Mouse (Mus musculus): ENCODE data around the gene Rgs9.

Rgs9 gene

DNA sequence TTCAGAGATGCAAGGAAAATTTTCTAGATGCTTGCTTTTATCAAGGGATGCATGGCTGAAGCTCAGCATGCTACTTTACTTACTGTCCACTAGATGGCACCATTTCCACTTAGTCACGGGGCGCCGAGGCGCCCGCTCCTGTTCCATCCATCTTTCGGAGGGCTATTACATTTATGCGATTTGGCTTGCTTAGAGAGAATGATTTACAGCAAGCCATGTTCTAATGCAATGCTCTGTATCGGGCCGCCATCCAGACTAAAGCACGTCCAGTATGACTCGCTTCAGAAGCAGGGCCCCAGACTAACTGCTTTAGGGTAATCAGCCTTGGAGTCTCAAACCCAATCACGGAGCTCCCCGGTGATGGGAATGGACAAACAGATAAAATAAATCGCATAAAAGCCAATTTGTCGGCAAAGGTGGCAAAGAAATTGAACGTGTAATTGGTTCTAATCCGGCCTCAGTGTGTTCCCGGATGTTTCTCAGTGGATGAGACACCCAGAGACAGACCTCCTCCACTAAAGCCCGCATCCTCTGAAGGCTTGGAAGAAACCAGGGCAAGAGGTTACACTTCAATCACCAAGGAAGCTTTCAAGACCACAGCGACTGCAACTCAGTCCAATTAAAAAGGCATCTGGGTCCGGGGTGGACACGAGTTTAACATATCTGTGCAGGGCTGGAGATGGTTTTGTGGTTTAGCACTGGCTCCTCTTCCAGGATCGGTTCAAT, 53.1 kb downstream of the Rgs9 start:
- peak; percentile 97 for ATAC-seq (ENCODE audit: low TSS enrichment)

DNA sequence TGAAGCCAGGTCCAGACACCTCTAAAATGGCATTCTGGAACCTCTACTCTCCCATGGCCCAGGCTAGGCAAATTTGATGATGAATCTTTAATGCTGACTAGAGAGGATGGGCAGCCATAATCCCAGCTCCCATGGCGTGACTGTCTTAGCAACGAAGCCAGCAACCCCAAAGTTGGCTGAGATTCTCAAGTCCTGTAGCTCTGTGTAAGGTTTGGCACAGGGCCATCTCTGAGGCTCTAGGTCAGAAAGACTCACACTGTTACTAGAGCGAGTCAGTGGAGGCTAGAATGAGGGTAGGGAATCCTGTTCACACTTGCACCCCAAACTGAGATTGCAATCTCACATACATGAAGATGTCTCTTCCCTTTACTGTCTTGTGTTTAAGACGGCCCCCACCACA, 57.8 kb downstream of the Rgs9 start:
- ATAC-seq (ENCODE audit: low TSS enrichment), result no peak

DNA sequence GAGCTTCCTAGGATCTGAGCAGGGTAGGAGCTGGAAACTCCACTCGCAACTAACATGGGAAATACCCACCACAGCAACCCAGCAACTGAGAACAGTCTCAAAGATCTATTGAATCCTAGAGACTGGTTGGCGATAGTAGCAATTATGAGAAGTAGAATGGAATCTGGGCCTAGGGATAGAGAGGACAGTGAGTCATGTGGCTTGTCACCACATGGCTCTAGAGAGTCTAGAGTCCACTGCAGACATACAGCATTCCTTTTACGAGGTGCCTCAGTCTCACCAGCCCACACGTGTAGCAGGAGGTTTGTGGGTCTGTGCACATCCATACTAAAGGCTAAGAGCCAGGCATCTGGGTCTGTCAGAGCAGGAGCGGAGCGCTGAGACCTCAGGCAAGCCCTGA, 59.3 kb downstream of the Rgs9 start:
- no peak for ATAC-seq (ENCODE audit: low TSS enrichment)

DNA sequence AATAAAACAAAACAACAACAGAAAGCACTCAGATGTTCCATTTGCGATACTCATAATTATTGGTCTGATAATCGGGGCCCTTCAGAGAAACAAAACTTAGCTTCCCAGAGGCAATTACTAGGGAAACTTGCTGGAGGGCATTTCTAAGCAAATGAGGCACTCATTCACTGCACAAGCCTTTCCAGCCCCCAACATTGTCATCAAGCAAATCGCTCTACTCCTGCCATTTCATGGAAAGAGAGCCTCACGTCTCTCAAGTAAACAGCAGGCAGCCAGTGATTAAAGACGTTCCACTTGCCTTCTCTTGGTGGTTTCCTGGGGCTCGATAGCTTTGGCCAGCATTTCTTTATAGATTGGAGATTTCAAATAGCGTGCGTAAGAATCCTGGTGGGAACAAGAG, 60.1 kb downstream of the Rgs9 start:
- no peak for ATAC-seq (ENCODE audit: low TSS enrichment)

DNA sequence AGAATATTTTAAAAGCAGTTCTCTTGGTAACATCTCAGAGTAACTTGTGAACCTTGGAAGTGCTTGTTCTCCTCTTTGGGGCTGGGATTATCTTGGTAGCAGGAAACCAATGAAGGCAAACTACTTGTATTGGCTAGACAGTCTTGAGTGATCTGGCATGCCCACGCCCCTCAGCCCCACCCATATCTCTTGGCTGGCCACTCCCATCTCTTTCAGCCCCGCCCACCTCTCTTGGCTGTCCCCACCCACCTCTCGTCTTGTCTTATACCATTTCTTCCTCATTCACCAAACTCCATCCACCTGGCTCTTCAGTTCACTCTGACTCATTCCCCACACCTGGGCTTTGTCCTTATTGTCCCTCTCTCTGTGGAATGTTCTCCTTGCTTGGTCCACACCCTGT, 64.3 kb downstream of the Rgs9 start:
- ATAC-seq (ENCODE audit: low TSS enrichment), result no peak

DNA sequence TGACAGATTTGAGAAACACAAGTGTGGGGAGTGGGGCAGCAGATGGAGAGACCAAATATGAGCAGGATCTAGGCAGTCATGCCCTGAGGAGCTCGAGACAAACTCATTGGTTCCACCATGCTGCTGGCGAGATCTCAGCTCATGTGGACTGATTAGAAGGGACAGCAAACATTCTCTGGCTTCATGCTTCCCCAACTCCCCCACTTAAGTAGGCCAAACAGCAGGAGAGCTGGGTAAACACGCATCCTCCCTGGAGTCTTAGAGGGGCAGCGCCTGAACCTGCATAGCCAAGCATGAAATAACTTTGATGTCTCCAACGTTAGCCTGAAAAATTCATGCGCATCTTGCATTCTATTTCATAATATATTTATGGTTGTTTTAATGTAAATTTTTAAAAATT, 65.1 kb downstream of the Rgs9 start:
- no peak for ATAC-seq (ENCODE audit: low TSS enrichment)

DNA sequence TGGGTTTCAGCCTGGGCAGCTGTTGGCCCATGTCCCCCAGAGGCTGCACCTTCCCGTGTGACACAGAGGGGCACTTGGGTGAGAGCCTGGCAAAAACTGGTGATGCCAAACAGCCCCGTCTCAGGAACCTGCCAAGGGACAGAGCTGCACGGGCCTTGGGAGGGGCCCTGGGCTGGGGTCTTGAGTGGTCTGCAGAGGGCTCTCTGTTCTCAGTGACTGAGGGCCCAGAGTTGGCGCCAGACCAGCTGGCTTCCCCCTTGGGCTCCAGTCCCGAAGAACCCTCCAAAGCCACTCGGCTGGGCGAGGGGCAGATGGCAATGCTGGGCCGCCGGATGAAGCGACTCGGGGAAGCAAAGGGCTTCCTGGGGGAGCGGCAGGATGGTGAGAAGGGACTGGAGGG, 70.8 kb downstream of the Rgs9 start:
- no peak for ATAC-seq (ENCODE audit: low TSS enrichment)

DNA sequence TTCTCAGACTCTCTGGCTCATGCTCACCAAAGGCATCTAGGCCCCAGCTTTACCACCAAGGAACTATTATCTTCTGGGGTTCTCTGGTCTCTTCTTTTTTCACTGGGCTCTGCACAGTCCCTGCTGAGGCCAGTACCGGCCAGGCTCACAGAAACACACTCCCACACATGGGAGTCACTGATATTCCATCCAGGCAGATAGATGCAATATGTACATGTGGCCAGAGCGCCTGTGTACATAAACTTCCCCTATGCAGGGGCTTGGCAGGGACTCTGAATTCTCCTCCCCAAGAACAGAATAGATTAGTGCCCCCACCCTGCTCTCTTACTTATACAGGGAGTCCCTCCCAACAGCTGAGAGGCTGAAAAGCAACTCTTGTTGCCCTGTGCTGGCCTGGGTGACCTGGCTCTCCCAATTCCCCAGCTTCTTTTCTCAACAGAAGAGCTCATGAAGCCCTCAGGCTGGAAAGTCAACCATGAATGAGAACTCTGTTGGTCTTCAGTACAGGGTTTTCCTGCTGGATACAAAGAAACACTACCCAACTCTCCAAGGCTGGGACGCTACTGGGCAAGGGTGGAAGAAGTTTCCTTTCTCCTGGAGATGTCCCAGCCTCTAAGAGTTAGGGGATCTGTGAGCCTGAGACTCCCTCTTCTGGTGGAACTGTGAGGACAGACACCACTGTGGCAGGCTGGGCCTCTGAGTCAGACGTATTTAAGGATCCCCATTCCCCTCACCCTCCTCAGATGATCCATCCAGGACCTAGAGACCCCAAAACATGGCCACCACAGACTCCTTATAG, 76.5 kb downstream of the Rgs9 start:
- peak; percentile 67; the same call in 1 of the 2 replicates for ATAC-seq (ENCODE audit: low TSS enrichment)

DNA sequence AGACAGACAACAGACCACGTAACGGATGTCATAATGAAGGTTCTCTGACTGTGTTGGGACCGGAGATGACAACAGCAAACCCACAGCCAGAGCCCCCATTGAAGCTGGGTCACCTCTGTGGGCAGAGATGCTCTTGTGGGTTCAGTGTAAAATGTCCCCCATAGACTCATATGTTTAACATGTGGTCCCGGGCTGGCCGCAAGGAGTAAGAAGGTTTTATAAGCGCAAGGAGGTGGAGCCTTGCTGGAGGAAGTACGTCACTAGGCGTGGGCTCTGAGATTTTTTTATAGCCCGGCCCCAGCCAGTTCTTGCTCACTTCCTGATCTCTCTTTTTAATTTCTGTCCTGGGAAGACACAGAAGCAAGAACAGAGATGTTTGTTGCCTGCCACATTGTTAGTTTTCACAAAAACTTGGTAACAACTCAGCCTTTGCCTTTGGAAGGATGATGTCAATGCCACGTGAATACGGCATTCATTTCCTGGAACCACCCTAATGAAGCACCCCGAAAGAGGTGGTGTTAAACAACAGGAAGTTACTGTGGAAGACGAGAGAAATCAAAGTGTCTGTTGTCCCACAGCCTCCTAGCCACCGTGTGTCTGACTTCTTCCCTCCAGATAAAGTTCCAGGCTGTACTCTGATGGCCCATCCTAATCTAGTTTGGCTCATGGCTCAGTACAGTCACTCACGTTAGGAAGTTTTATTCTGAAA, 79.1 kb downstream of the Rgs9 start:
- no peak for ATAC-seq (ENCODE audit: low TSS enrichment)

DNA sequence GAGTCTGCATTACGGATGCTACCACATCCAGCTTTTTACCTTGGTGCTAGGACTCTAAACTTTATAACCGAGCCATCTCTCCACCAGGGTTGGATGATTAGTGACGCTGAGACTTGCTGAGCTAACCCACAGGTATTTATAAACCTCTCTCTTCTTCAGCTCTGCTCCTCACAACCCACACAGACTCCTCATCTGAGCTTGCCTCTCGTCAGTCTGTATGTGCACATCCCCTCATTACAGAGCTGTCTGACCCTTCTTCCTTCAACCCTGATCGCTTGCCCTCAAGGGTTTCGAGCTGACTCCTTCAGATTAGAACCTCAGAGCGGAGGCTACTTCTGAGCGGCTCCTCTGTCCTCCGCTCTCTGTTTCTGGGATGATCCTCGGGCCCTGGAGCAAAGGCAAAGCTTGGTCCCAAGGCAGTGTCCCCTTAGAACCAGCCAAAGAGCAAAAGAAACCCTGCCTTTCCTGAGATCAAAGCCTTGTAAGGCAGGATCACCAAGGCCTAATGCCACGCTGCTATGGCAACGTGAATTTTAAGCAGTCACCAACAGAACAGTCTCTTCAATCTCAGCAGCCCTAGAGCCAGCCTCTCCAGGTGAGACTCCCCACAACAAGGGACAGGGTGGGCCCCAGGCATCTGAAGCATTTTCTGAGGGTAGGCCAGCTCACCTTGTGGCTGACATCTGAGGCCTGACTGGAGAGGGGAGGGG, 79.9 kb downstream of the Rgs9 start:
- ATAC-seq (ENCODE audit: low TSS enrichment), result peak; percentile 58

DNA sequence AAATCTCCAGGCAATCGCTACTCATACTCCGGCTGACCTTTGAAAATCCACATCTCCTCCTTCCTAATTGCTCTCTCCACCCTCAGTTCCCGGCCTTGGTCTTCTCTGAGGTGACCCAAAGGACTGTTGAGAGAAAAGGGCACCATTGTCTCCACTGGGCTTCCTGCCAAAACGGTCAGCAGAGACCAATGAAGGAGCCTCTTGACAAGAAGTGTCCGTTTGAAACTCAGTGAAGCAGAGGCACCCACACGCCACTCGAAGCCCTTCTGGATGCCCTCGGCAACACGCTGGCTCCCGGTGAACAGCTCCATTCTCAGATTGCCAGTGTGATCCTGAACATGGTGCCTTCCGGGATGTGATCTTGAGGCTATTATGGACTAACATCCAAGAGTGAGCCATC, 87.2 kb downstream of the Rgs9 start:
- ATAC-seq (ENCODE audit: low TSS enrichment), result no peak

DNA sequence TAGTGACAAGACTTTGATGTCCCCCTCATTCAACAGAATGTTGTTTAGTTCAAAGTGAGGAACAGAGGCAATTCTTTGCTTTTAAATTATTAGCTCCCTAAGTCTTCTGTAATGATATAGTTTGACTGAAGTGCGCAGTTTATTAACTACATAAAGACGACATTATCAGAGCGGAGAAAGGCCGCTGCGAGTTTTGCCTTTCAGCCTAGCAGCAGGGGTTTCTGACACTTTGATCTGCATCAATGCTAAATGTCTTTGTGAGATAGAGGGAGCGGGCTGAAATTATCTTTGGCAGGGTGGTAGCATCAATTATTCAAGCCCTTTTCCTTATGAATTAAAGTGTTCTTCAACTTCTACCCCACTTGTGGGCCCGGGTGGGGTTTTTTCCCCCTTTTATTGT, 87.6 kb downstream of the Rgs9 start:
- no peak for ATAC-seq (ENCODE audit: low TSS enrichment)

DNA sequence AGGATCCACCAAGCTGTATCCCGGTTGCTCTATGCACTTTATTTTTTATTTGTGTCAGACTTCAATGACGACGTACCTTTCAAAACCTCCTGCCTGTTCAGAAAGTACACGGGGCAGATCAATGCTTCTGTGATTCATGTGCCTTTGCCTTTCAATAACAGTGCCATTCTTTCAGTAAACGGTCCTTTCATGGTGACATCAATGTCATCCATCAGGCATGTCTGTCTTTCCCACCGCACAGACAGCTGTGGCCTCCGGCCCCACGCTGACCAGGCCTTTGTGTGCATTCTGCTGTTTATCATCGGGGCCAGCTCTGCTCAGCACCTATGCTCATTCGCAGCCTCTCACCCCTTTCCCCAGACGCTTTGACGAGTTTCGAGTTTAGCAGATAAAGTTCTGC, 91.2 kb downstream of the Rgs9 start:
- no peak for ATAC-seq (ENCODE audit: low TSS enrichment)

DNA sequence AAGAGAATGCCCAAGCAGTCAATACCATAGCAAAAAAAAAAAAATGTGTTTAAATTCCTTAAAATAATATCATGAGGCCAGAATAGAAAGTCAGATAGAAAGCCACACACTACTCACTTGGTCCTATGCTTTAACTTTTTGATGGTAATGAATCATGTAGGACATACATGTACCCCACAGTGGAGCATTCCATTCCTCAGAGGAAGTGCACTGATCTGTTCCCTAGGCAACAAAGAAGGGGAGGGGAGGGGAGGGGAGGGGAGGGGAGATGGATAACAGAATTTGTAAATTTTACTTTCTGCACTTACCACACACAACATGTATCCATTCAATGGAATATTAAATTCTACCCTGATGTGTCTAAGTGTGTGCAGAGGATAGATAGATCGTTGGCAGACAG, 91.9 kb downstream of the Rgs9 start:
- no peak for ATAC-seq (ENCODE audit: low TSS enrichment)

DNA sequence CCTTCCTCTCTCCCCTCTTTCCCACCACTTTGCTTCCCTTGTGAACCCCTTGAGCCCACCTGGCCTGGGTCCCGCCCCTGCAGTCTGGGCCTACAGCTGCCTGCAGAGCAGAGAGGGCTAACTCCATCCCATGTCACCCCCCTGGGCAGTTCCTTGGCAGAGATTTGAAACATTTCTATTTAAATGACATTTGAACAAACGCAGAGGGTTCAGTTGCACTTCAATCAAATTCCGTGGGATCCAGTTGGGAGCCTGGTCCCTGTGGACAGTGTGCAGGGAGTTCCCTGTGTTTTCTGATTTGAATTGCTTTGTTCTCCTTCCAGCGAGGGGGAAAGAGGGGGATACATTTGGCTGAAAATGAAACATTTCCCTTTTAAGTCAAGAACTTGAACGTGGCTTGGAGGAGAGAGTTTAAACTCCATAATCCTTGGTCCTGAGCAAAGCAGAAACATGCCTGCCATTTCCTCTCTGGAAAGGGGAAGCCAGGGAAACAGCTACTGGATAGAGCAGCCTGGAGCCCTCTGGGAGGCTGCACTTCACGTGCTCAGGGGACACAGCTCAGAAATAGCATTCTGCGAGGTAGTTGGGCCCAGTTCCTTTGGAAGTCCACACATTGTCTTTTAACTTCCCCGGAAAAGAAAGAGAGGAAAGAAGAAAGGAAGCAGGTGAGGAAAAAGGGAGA, 98.2 kb downstream of the Rgs9 start:
- no peak for ATAC-seq (ENCODE audit: low TSS enrichment)

DNA sequence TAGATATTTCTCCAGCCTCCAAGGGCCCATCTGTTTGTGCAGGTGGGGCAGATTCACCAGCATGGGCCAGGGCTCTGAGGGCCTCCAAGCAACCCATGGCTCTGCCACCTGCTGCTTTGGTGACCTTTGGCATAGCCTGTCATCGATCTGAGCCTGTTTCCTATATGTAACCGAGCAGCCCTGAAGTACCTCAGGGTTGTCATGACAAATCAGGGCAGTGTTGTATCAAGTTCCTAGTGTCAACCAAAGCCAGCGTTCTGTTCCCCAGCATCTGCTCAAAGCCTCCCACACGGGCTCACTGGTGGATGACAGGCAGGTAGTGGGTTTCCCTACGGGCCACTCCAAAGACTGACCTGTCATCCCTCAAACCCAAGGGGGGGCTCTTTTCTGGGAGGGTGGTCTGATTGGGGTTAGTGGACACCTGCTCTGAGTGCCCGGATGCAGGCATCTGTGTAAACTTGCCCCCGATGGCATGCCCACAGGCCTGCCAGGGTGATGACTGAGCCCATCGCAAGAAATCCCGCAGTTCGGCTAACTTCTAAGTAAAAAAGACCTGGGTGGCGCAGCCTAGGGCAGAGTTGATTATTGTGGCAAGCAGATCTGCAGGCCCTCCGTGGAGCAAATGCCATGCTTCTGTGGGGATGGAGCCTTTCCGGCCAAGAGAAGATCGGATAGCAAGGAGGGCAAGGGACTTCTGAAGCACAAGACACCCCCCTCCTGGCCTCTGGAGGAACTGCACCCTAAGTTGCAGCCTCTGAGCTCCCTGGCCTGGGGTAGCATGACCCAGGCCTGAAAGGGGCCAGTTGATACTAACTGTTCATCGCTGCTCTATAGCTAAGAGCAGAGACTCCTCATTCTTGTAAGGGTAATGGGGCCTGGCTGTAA, 105.0 kb downstream of the Rgs9 start:
- ATAC-seq (ENCODE audit: low TSS enrichment), result peak; percentile 90

DNA sequence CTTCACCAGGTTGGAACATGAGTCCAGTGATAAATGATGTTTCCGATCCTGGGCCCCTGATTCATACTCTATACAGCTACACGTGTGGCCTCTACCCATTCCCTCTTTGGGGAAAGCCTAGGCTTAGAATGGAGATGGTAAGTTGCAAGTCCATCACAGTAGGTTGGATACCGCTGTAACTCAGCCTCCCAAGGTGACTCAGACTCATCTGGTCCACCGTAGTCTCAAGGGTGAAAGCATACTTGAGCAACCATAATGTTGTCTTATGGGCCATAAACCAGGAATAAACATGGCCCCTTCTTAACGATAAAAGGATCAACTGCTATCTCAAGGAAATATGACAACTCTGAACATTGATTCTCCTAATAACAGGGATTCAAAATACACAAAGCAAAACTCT, 109.7 kb downstream of the Rgs9 start:
- no peak for ATAC-seq (ENCODE audit: low TSS enrichment)

DNA sequence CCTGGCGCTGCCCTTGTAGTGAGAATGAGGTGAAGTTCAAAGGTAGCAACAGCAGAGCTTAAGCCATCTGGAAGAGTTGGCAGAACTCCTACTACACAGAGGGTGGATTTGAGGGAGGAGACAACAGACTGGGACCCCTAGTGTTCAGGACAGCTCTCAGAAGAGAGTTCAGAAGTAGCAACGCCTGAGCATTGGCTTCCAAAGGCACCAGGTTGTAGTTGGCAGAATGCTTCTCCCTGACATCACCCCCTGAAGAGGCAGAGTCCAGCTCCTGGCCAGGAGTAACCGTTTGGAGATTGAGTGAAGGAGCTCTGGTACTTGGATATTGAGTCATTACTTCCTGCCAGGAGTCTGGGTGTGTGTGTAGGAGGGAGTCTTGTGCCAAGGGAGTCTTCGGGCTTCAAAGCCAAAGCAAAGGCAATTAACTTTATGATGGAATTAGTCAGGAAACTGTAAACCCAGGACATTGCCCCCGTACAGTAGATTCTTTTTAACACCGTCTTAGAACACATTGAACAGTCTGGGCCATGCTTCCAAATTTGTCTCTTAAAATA, 110.2 kb downstream of the Rgs9 start:
- ATAC-seq (ENCODE audit: low TSS enrichment), result no peak

DNA sequence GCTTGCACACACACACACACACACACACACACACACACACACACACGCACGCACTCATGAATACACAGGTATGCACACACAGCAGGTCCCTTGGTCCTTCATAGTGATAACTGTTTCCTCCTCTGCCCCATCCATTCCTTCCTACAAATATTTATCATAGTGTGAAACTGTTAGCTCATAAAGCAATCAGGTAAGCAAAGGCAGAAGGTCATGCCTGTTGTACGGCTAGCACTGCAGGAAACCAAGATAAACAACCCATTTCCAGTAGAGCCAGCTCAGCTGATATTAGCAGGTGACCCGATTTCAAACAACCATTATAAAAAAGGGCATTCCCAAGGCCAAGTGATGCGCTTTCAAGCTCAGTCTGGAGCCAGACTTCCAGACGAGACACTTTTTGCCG, 116.8 kb downstream of the Rgs9 start:
- ATAC-seq (ENCODE audit: low TSS enrichment), result no peak

DNA sequence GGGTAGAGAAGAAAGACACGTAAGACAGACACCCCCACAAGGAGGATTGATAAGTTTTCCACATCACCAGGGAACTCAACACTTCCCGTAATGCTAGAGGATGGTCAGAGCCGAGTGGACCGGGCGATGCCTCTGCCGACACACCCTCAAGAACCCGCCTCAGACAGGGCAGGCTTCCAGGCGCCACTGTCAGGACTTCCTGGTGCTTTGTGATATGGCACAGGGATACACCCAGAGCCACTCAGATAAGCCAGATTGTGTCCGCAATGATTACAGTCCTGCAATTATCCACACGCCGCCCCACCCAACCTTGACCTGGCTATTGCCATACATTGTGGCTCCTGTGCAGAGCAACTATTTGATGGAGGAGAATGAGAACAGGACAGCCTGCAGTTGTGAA, 117.6 kb downstream of the Rgs9 start:
- ATAC-seq (ENCODE audit: low TSS enrichment), result no peak
